Mouse (Mus musculus) T-helper 17 cell (primary cell): ENCODE results near the gene Dhx37.
"Not testable (repeated sequence)": the region's sequence is repeated elsewhere in the genome, so short reads cannot be mapped to it uniquely, and the experiment has no call there.

ENCODE experiments used
- in situ Hi-C, 2 experiments: fragments of 300-600 bp; cut with MboI, MseI; formaldehyde crosslinking; loops; 1 replicate in 1 of 2; 2 replicates in 1 of 2; pipeline ENCODE4 v1.15.1; 2025; ENCODE audit warnings: high pct_unique_total_duplicates in 2 of 2

Dhx37 gene

GRCm38 (mm10) chr5:125409348-125410090, 24.4 kb downstream of the Dhx37 start:
- in situ Hi-C loops: loop anchor here (5.0 kb wide), 2 partner anchors 33 to 63 kb away; partner anchors contain the start of gene Bri3bp (in 1 of the 2)

GRCm38 (mm10) chr5:125408842-125409241, 25.1 kb downstream of the Dhx37 start:
- in situ Hi-C loops: loop anchor here in 1 of 2 experiments (5.0 kb wide), 1 partner anchor 33 kb away; the partner anchor contains the start of gene Bri3bp

- in situ Hi-C loops: loop anchor here in 1 of 2 experiments (5.0 kb wide), 1 partner anchor 34 kb away; the partner anchor contains the start of gene Bri3bp
Measured at GRCm38 (mm10) chr5:125407910-125408575, 25.9 kb downstream of the Dhx37 start.

DNA sequence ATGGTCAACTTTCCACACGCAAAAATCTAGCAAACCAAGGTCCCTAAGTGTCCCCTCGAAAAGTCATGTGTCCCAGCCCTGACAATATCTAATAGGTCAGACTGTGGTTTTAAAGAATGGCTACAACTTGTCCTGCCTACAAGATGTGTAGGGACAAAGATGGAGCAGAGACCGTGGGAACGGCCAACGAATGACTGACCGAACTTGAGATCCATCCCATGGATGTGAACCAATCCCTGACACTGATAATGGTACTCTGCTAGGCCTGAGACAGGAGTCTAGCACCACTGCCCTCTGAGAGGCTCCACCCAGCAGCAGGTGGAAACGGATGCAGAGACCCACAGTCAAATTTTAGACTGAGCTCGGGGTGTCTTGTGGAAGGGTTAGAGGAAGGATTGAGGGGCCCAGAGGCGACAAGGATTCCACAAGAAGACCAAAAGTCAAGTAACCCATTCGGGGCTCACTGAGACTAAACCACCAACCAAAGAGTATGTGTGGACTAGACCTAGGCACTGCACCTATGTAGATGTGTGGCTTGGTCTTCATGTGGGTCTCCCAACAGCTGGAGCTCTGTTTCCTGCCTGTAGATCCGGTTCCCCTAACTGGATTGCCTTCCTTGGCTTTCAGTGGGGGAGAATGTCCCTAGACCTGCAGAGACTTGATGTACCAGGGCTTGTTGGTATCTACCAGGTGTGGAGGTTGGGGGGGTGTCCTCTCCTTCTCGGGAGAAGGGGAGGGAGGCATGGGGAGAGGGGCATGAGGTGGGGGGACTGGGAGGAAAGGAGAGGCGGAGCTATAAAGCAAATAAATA, 26.7 kb downstream of the Dhx37 start:
- in situ Hi-C loops: loop anchor here in 1 of 2 experiments (5.0 kb wide), 1 partner anchor 35 kb away; the partner anchor contains the start of gene Bri3bp

DNA sequence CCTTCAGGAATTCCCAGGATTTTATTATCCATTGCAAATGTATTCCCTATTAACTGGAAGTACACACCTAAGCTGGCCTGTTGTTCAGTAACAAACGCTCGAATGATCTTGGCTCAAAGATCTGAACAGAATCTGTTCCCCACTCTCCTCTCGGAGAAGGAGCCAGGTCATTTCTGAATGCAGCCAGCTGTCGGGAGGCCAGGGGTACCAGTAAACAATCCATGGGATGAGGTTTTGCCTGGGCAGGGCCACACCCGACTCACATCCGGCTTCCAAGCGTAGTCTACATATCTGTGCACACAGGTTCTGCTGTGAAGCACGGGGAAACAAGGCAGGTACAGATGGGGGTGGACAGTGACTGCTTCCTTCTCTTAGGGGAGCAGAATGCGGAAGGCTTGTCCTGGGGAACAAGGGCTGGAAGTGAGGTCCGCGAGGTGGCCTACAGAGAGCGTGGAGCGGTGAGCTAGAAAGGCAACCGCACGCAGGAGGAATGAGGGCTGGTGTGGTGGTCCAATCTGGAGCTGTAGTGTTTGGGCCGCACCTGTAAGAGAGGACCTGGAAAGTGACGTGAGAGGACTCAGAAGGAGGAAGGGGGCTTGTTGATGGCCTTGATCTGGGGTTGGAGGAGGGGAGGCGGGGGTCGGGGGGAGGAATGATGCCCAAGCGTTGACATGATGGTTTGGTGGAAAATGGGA, 27.5 kb downstream of the Dhx37 start:
- in situ Hi-C loops: loop anchor here in 1 of 2 experiments (5.0 kb wide), 1 partner anchor 36 kb away; the partner anchor contains the start of gene Bri3bp

GRCm38 (mm10) chr5:125405546-125406248, 28.2 kb downstream of the Dhx37 start:
- in situ Hi-C loops: loop anchor here in 1 of 2 experiments (5.0 kb wide), 1 partner anchor 37 kb away; the partner anchor contains the start of gene Bri3bp

- in situ Hi-C loops: loop anchor here in 1 of 2 experiments (5.0 kb wide), 1 partner anchor 37 kb away; the partner anchor contains the start of gene Bri3bp
Measured at GRCm38 (mm10) chr5:125404903-125405545, 28.9 kb downstream of the Dhx37 start.

DNA sequence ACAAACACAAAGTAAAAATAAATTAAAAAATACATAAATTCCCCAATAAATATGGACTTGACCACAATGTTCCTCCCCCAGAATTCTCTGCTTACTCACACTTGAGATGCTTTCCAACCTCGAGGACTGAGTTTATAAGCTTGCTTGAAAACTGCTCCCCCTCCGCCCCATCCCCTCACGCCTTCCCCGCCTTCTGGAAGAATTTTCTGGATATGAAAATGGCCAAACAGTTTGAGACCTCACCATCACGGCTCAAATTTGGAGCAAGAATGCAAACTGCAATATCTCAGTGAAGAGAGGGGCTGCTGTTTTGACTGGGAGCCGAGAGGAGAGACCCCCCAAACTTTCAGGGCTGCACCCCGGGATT, 29.4 kb downstream of the Dhx37 start:
- in situ Hi-C loops: no loop called here

DNA sequence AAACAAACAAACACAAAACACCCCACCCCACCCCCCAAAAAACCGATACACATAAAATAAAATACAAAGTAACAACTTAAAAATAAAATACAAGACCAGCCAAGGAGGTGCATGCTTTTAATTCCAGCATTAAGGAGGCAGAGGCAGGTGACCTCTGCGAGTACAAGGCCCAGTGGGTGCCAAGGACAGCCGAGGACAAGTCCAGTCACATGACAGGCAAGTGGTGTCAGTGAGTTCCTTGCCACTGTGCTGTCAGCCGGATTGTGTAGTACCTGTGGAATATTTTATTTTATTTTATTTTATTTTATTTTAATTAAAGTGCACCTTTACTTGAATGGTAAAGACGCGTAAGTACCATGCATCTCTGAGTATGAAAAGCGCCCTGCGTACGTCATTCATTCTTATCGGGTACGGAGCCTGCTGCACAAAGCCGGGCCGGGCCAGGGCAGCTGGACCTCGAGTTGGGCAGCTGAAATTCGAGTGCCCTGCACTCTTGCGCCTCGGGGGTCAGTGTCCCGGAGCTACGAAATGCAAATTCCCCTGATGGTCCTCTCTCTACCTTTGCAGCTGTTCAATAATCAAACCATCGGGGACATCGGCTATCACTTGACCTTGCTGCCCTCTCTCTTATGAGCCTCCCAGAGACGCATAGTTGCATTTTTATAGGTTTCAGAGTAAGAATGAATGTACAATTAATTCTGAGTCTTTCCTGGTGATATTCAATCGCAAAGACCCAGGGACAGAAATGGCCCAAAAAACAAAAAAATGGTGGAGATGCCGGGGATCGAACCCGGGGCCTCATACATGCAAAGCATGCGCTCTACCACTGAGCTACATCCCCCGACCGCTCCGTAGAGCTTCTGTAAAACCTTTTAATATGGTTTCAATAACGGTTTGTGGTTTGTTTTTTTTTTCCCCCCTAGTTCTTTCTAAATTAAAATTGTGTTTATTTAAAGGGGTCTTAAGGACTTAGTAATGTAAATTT, 30.1 kb downstream of the Dhx37 start:
- in situ Hi-C loops: no loop called here

- in situ Hi-C loops: no loop called here
Measured at GRCm38 (mm10) chr5:125402991-125403390, 30.9 kb downstream of the Dhx37 start.

DNA sequence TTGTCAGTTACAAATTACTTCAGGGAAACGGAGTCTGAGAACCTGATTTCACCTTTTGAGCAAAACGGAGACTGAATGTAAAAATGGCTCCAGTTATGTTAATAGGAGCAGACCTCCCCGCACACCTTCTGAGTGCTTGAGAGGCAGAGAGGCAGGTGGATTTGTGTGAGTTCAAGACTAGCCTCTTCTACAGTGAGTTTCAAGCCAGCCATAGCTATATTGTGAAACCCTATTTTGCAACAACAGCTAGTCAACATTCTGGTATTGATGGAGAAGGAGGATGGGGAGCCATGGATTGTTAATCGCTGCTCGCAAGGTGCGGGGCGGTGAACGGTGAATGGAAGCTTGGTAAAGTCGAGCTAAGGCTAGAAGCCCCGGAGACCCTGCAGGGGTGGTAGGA, 31.4 kb downstream of the Dhx37 start:
- in situ Hi-C loops: no loop called here

GRCm38 (mm10) chr5:125400903-125401302, 33.0 kb downstream of the Dhx37 start:
- in situ Hi-C loops: no loop called here

- in situ Hi-C loops: no loop called here
Measured at GRCm38 (mm10) chr5:125395008-125395407, 38.9 kb downstream of the Dhx37 start.

- in situ Hi-C loops: no loop called here
Measured at GRCm38 (mm10) chr5:125393622-125394603, 40.0 kb downstream of the Dhx37 start.

GRCm38 (mm10) chr5:125392977-125393621, 40.8 kb downstream of the Dhx37 start:
- in situ Hi-C loops: no loop called here

GRCm38 (mm10) chr5:125392618-125392976, 41.3 kb downstream of the Dhx37 start:
- in situ Hi-C loops: no loop called here

GRCm38 (mm10) chr5:125392176-125392575, 41.7 kb downstream of the Dhx37 start:
- in situ Hi-C loops: not testable (repeated sequence)
